ENCODE assay signal across 14 mouse cellular contexts in the genomic region with DNA sequence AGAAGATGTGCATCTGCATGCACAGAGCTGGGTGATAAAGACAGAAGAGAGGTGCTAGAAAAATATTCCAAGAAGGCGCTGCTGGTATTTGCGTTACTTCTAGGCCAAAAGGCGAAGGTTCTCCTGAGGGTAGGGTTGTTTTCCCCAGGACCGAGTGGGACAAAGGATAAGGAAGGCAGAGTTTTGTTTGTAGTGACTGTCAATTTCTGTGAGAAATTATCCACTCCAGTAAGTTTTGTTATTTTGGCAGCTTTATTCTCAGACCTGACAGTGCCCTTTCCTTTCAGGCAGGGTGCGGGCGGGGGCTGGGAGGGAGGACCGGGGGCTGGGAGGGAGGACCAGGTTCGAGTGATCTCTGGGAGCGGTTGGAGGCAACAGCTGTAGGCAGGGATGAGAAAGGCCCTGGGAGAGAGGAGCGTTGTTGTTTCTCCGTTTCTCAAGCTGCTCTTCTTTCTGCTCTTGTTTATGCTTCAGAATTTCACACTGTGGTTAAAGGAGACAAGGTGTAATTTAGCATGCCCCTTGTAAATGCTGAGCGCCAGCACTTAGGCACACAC.
DNase-seq lines count a peak whose midpoint lies in the region; ATAC-seq lines count a peak whose summit lies in the region.
"Had no signal": no experiment of that assay in that cellular context is flagged by ENCODE, and none has a peak within 500 bp of the region (broad histone marks: within the 10 kb centered on the region; RNA-seq: fewer than 3 reads in every experiment).

No protein-coding gene starts in this region.

- peak overlapping the region; percentile 73 for H3K27ac ChIP-seq in hindbrain, embryonic 10.5 days
- H3K27ac ChIP-seq in hindbrain, embryonic 12.5 days, result no peak overlapping the region
- peak overlapping the region; percentile 42 for H3K27ac ChIP-seq in brown adipose tissue, adult 24 weeks (replicated peaks; ENCODE audit: low read depth, low read length)
- no peak overlapping the region for H3K27ac ChIP-seq in limb, embryonic 13.5 days

- no peak overlapping the region; the same call in 1 of the 2 replicates for H3K4me2 ChIP-seq in hindbrain, embryonic 12.5 days (replicated peaks)
- peak overlapping the region; percentile 22; the same call in 1 of the 2 replicates for H3K4me2 ChIP-seq in limb, embryonic 13.5 days (replicated peaks)

- WGBS in hindbrain, embryonic 10.5 days, result 41% methylated on average over 12 of the region's 12 CpGs
- WGBS in hindbrain, embryonic 12.5 days, result 41% methylated on average over 12 of the region's 12 CpGs
- WGBS in limb, embryonic 13.5 days, result 32% methylated on average over 12 of the region's 12 CpGs

- H3K27me3 ChIP-seq in hindbrain, embryonic 10.5 days (ENCODE audit: insufficient read depth, poor library complexity, severe bottlenecking), result no peaks in the 10 kb centered on the region
- no peaks in the 10 kb centered on the region for H3K27me3 ChIP-seq in hindbrain, embryonic 12.5 days
- H3K27me3 ChIP-seq in limb, embryonic 13.5 days, result no peaks in the 10 kb centered on the region

- H3K9me3 ChIP-seq in hindbrain, embryonic 10.5 days, result no peaks in the 10 kb centered on the region
- no peaks in the 10 kb centered on the region for H3K9me3 ChIP-seq in hindbrain, embryonic 12.5 days (replicated peaks)
- H3K9me3 ChIP-seq in limb, embryonic 13.5 days, result no peaks in the 10 kb centered on the region

- no peaks in the 10 kb centered on the region for H3K36me3 ChIP-seq in hindbrain, embryonic 10.5 days
- no peaks in the 10 kb centered on the region for H3K36me3 ChIP-seq in hindbrain, embryonic 12.5 days
- H3K36me3 ChIP-seq in limb, embryonic 13.5 days, result no peaks in the 10 kb centered on the region

- H3K4me3 ChIP-seq in hindbrain, embryonic 10.5 days, result no peak overlapping the region
- H3K4me3 ChIP-seq in hindbrain, embryonic 12.5 days, result no peak overlapping the region
- no peak overlapping the region for H3K4me3 ChIP-seq in brown adipose tissue, adult 24 weeks (ENCODE audit: insufficient read depth, low read depth, low read length)
- H3K4me3 ChIP-seq in limb, embryonic 13.5 days, result no peak overlapping the region
- H3K4me3 ChIP-seq: myocyte had no signal

- peaks cover 5% of the 10 kb centered on the region for H3K4me1 ChIP-seq in hindbrain, embryonic 10.5 days (replicated peaks)
- H3K4me1 ChIP-seq in hindbrain, embryonic 12.5 days, result no peaks in the 10 kb centered on the region
- H3K4me1 ChIP-seq in brown adipose tissue, adult 24 weeks (ENCODE audit: control insufficient read depth, insufficient read depth, insufficient read length, low read length), result no peaks in the 10 kb centered on the region
- H3K4me1 ChIP-seq in limb, embryonic 13.5 days, result peaks cover 7% of the 10 kb centered on the region; the same call in 1 of the 2 replicates

- H3K9ac ChIP-seq in hindbrain, embryonic 12.5 days, result no peak overlapping the region
- H3K9ac ChIP-seq in limb, embryonic 13.5 days, result peak overlapping the region; percentile 1; the same call in 1 of the 2 replicates

- ATAC-seq in hindbrain, embryonic 12.5 days (ENCODE audit: low FRiP score), result no peak
- ATAC-seq in limb, embryonic 13.5 days (ENCODE audit: low FRiP score, low read depth), result no peak
- ATAC-seq: activated CD4-positive, CD25-positive, alpha-beta regulatory T cell, adult 4 months had no signal

- DNase-seq in hindbrain, embryonic 10.5 days (ENCODE audit: low spot score), result no peak
- peak; percentile 24 for DNase-seq in kidney, adult 11 months
- no peak for DNase-seq in gastrocnemius, adult 18-20 months (ENCODE audit: low spot score)
- no peak for DNase-seq in cerebellum, postnatal 25 days
- no peak for DNase-seq in right cerebral cortex, postnatal 25 days
- DNase-seq: cerebellum, adult 8-10 months; layer of hippocampus, postnatal 36 days; lung, adult 2 months; thymus, postnatal 14 days had no signal

Comparison
In these comparisons a context has a peak if more than half of its experiments do, and no peak if none do; other contexts are left out.
1. H3K27ac ChIP-seq: peak in hindbrain, embryonic 10.5 days (single experiment) and brown adipose tissue, adult 24 weeks (single experiment); none in hindbrain, embryonic 12.5 days (single experiment) and limb, embryonic 13.5 days (single experiment).